Comparison of ENCODE assay signal across 8 mouse cellular contexts in the genomic region with DNA sequence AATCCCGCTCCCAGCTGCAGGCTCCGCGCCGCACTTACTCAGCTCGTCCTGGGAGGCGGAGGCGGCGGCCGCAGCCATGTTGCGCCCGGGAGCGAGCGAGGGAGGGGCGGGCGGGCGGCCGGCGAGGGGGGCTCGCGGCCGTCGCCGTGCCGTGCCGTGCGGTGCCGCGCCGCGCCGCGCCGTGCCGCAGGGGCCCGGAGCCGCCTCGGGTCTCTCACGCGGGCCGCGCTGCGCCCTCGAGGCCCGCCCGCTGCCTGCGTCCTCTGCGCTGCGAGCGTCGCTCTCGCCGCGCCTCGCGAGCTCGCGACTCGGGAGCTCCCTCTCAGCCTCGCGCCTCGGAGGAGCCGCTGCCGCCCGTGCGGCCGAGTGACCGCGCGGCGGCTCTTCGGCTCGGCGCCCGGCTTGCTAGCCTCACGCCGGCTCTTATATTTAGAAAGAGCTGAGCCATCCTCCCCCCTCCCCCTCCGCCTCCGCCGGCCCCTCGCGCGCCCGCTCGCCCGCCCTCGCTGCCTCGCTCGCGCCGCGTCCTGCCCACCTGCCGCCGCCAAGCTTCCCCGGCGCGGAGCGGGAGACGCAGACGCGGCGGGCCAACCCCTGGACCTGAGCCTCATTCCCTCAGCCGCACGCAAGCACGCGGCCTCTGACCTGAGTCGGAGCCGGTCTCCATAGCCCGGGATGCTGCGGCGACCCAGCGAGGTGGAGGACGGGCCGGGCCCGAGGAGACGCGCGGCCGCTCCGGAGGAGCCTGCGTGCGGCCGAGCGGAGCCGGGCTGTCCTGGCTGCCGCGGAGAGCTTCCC. TPM values are rescaled to one million over a fixed set of nuclear protein-coding genes. Genes with fewer than 3 reads are reported as not detected.
DNase-seq lines count a peak whose midpoint lies in the region; ATAC-seq and TF ChIP-seq lines count a peak whose summit lies in the region.

No protein-coding gene starts in this region.

- H3K36me3 ChIP-seq in heart, embryonic 12.5 days: no peaks in the 10 kb centered on the region
- no peaks in the 10 kb centered on the region for H3K36me3 ChIP-seq in liver, postnatal 0 days (replicated peaks; ENCODE audit: insufficient read depth, low read length)
- H3K36me3 ChIP-seq in neural tube, embryonic 12.5 days: no peaks in the 10 kb centered on the region
- no peaks in the 10 kb centered on the region for H3K36me3 ChIP-seq in stomach, postnatal 0 days (ENCODE audit: control insufficient read depth, insufficient read depth, low read length)

- peak overlapping the region; percentile 87 for H3K4me2 ChIP-seq in heart, embryonic 12.5 days
- H3K4me2 ChIP-seq in liver, postnatal 0 days (ENCODE audit: low read depth, low read length): peak overlapping the region; percentile 88
- peak overlapping the region; percentile 74 for H3K4me2 ChIP-seq in neural tube, embryonic 12.5 days (replicated peaks)
- peak overlapping the region; percentile 73 for H3K4me2 ChIP-seq in stomach, postnatal 0 days (replicated peaks; ENCODE audit: low read depth)

- no peak for TF ChIP-seq EP300 in liver, postnatal 0 days (IDR thresholded peaks at IDR 0.05; ENCODE audit: low read depth)
- TF ChIP-seq EP300 in stomach, postnatal 0 days (optimal IDR thresholded peaks at IDR 0.05): no peak

- no peak for TF ChIP-seq CTCF in liver, postnatal 0 days (IDR thresholded peaks at IDR 0.05; ENCODE audit: low read depth)
- TF ChIP-seq CTCF in stomach, postnatal 0 days (IDR thresholded peaks at IDR 0.05; ENCODE audit: low read depth): no peak

- H3K27ac ChIP-seq in heart, embryonic 12.5 days (ENCODE audit: poor library complexity, severe bottlenecking): peak overlapping the region; percentile 98
- peak overlapping the region; percentile 98 for H3K27ac ChIP-seq in liver, postnatal 0 days (ENCODE audit: low read depth)
- H3K27ac ChIP-seq in neural tube, embryonic 12.5 days: peak overlapping the region; percentile 93
- peak overlapping the region; percentile 98 for H3K27ac ChIP-seq in stomach, postnatal 0 days (replicated peaks)

- H3K27me3 ChIP-seq in heart, embryonic 12.5 days (replicated peaks): no peaks in the 10 kb centered on the region
- H3K27me3 ChIP-seq in liver, postnatal 0 days (ENCODE audit: insufficient read depth, low read length): no peaks in the 10 kb centered on the region
- H3K27me3 ChIP-seq in neural tube, embryonic 12.5 days (replicated peaks): no peaks in the 10 kb centered on the region
- H3K27me3 ChIP-seq in stomach, postnatal 0 days (ENCODE audit: control insufficient read depth, insufficient read depth, low read length): no peaks in the 10 kb centered on the region

- ATAC-seq in CD4-positive, CD25-positive, alpha-beta regulatory T cell, adult 4 months: peak; percentile 62
- ATAC-seq in erythroid progenitor cell, adult 5-6 weeks (replicated peaks; ENCODE audit: low FRiP score, poor library complexity, severe bottlenecking): peak; percentile 66
- peak; percentile 78 for ATAC-seq in heart, embryonic 12.5 days (ENCODE audit: insufficient number of reproducible peaks, low FRiP score)
- peak; percentile 72 for ATAC-seq in liver, postnatal 0 days
- ATAC-seq in neural tube, embryonic 12.5 days (ENCODE audit: low FRiP score, low read depth): peak; percentile 83
- ATAC-seq in stomach, postnatal 0 days (ENCODE audit: low FRiP score, low TSS enrichment): peak; percentile 72

- peak overlapping the region; percentile 94 for H3K4me3 ChIP-seq in heart, embryonic 12.5 days
- H3K4me3 ChIP-seq in liver, postnatal 0 days (ENCODE audit: low read depth, low read length): peak overlapping the region; percentile 83
- H3K4me3 ChIP-seq in neural tube, embryonic 12.5 days: peak overlapping the region; percentile 90
- H3K4me3 ChIP-seq in stomach, postnatal 0 days (ENCODE audit: low read depth, low read length): peak overlapping the region; percentile 92

- H3K9ac ChIP-seq in heart, embryonic 12.5 days: peak overlapping the region; percentile 99
- H3K9ac ChIP-seq in liver, postnatal 0 days (replicated peaks): peak overlapping the region; percentile 89
- peak overlapping the region; percentile 97 for H3K9ac ChIP-seq in neural tube, embryonic 12.5 days
- peak overlapping the region; percentile 98 for H3K9ac ChIP-seq in stomach, postnatal 0 days (ENCODE audit: low read length)

- no peaks in the 10 kb centered on the region for H3K9me3 ChIP-seq in heart, embryonic 12.5 days (replicated peaks)
- no peaks in the 10 kb centered on the region for H3K9me3 ChIP-seq in liver, postnatal 0 days (ENCODE audit: low read length)
- H3K9me3 ChIP-seq in neural tube, embryonic 12.5 days: no peaks in the 10 kb centered on the region
- H3K9me3 ChIP-seq in stomach, postnatal 0 days (ENCODE audit: control insufficient read depth, low read length): no peaks in the 10 kb centered on the region

- WGBS in heart, embryonic 12.5 days: under 1% methylated on average over 109 of the region's 126 CpGs
- WGBS in liver, postnatal 0 days (ENCODE audit: insufficient replicate concordance): 4% methylated on average over 81 of the region's 126 CpGs
- WGBS in neural tube, embryonic 12.5 days: under 1% methylated on average over 107 of the region's 126 CpGs
- WGBS in stomach, postnatal 0 days: under 1% methylated on average over 63 of the region's 126 CpGs

- peak; percentile 61 to 77 for DNase-seq in adrenal gland, postnatal 36 days
- peak; percentile 76 for DNase-seq in kidney, postnatal 14 days
- DNase-seq in liver, postnatal 0 days: peak; percentile 78
- DNase-seq in stomach, postnatal 0 days (ENCODE audit: low spot score): peak; percentile 74

- peaks cover 15% of the 10 kb centered on the region for H3K4me1 ChIP-seq in heart, embryonic 12.5 days (replicated peaks)
- H3K4me1 ChIP-seq in liver, postnatal 0 days (ENCODE audit: insufficient read depth): peaks cover 18% of the 10 kb centered on the region
- peaks cover 10% of the 10 kb centered on the region for H3K4me1 ChIP-seq in neural tube, embryonic 12.5 days
- peaks cover 3% of the 10 kb centered on the region; the same call in 1 of the 2 replicates for H3K4me1 ChIP-seq in stomach, postnatal 0 days (replicated peaks; ENCODE audit: control insufficient read depth, insufficient read depth)

RNA-seq across cellular contexts. Expression of a gene that starts 0.5 kb away (rescaled TPM):
- 10 to 100 TPM; 26.6 to 29.8 TPM for polyA plus RNA-seq in CD4-positive, CD25-positive, alpha-beta regulatory T cell, adult 4 months (2017; shearing (Covaris generic))
- 100 to 1,000 TPM; 153 to 179 TPM for total RNA-seq in adrenal gland, postnatal 36 days (2021)
- 53.0 and 54.1 TPM in 2 replicates for total RNA-seq in erythroid progenitor cell, adult 5-6 weeks (2015; ENCODE audit: low replicate concordance)
- total RNA-seq in erythroid progenitor cell, adult 5-6 weeks (2017; ENCODE audit: low replicate concordance): 34.0 and 34.1 TPM in 2 replicates
- 40.1 and 40.6 TPM in 2 replicates for polyA plus RNA-seq in heart, embryonic 12.5 days (2016; fragmentation: Nextera tagmentation; extraction: Ambion mirVana)
- 9.1 and 13.0 TPM in 2 replicates for polyA plus RNA-seq in liver, postnatal 0 days (2015; fragmentation: Nextera tagmentation; extraction: Ambion mirVana)
- 39.0 and 39.7 TPM in 2 replicates for polyA plus RNA-seq in neural tube, embryonic 12.5 days (2016; fragmentation: Nextera tagmentation; extraction: Ambion mirVana)
- polyA plus RNA-seq in stomach, postnatal 0 days (2015; fragmentation: Nextera tagmentation; extraction: Ambion mirVana): 13.4 and 13.6 TPM in 2 replicates

RNA-seq across cellular contexts. Expression of a gene that starts 31.4 kb away (rescaled TPM):
- polyA plus RNA-seq in CD4-positive, CD25-positive, alpha-beta regulatory T cell, adult 4 months (2017; shearing (Covaris generic)): not detected
- 1 to 10 TPM; 1.7 to 2.8 TPM for total RNA-seq in adrenal gland, postnatal 36 days (2021)
- not detected in 2 replicates for total RNA-seq in erythroid progenitor cell, adult 5-6 weeks (2015; ENCODE audit: low replicate concordance)
- total RNA-seq in erythroid progenitor cell, adult 5-6 weeks (2017; ENCODE audit: low replicate concordance): not detected in 2 replicates
- polyA plus RNA-seq in heart, embryonic 12.5 days (2016; fragmentation: Nextera tagmentation; extraction: Ambion mirVana): 0.38 and 0.62 TPM in 2 replicates
- 0.06 TPM in 1 of 2 replicates, not detected in the other for polyA plus RNA-seq in liver, postnatal 0 days (2015; fragmentation: Nextera tagmentation; extraction: Ambion mirVana)
- 0.50 and 1.2 TPM in 2 replicates for polyA plus RNA-seq in neural tube, embryonic 12.5 days (2016; fragmentation: Nextera tagmentation; extraction: Ambion mirVana)
- 0.11 and 0.13 TPM in 2 replicates for polyA plus RNA-seq in stomach, postnatal 0 days (2015; fragmentation: Nextera tagmentation; extraction: Ambion mirVana)

Comparison
In these comparisons a context has a peak if more than half of its experiments do, and no peak if none do; other contexts are left out.
1. Peak in every context shown above with its lines: DNase-seq, ATAC-seq, H3K4me3 ChIP-seq and H3K27ac ChIP-seq.